Mouse (Mus musculus) c-Kit-positive CD71-positive TER-119-negative erythroid progenitor cells, embryonic 14.5 days (primary cell): ENCODE measurements at regions not wholly inside any gene's neighbourhood (a gene's known extent, or its start where the extent isn't known, plus 50 kb on each side); places are given as distances from the start of the nearest gene placed in this dataset.

Source experiments
- DNase-seq: peaks from one replicate; pipeline ENCODE4 v3.0.0-alpha.2; 2013; ENCODE audit warnings: low read depth

GRCm38 (mm10) chr10:122515698-122516097 lies 67.4 kb downstream of the Avpr1a start:
- DNase-seq = no peak

GRCm38 (mm10) chr10:122519274-122519790 lies 71.0 kb downstream of the Avpr1a start:
- no peak for DNase-seq

GRCm38 (mm10) chr10:122519981-122520380 lies 71.7 kb downstream of the Avpr1a start:
- DNase-seq = no peak

- no peak for DNase-seq
These were observed 74.3 kb downstream of the Avpr1a start for GRCm38 (mm10) chr10:122522631-122523030.

GRCm38 (mm10) chr10:122525360-122525759 lies 77.1 kb downstream of the Avpr1a start:
- no peak for DNase-seq

- DNase-seq = no peak
These were observed 77.5 kb downstream of the Avpr1a start for GRCm38 (mm10) chr10:122525807-122526206.

GRCm38 (mm10) chr10:122528222-122528621 lies 79.9 kb downstream of the Avpr1a start:
- DNase-seq = no peak

- peak; percentile 28 for DNase-seq
These were observed 80.8 kb downstream of the Avpr1a start for GRCm38 (mm10) chr10:122528973-122529703.

- no peak for DNase-seq
These were observed 86.4 kb downstream of the Avpr1a start for GRCm38 (mm10) chr10:122534714-122535113.

- DNase-seq = no peak
These were observed 86.8 kb downstream of the Avpr1a start for GRCm38 (mm10) chr10:122535137-122535536.

GRCm38 (mm10) chr10:122539655-122540054 lies 91.4 kb downstream of the Avpr1a start:
- DNase-seq = no peak

- DNase-seq = no peak
These were observed 94.3 kb downstream of the Avpr1a start for GRCm38 (mm10) chr10:122542573-122542972.

GRCm38 (mm10) chr10:122544096-122544720 lies 95.9 kb downstream of the Avpr1a start:
- peak; percentile 36 for DNase-seq

GRCm38 (mm10) chr10:122545029-122545428 lies 96.7 kb downstream of the Avpr1a start:
- DNase-seq = no peak

GRCm38 (mm10) chr10:122551586-122551985 lies 103.3 kb downstream of the Avpr1a start:
- DNase-seq = no peak

- peak; percentile 10 for DNase-seq
These were observed 105.0 kb downstream of the Avpr1a start for GRCm38 (mm10) chr10:122553124-122553822.

GRCm38 (mm10) chr10:122553851-122554250 lies 105.6 kb downstream of the Avpr1a start:
- DNase-seq = no peak

- DNase-seq = no peak
These were observed 110.4 kb downstream of the Avpr1a start for GRCm38 (mm10) chr10:122558660-122559059.

GRCm38 (mm10) chr10:122560001-122560695 lies 111.8 kb downstream of the Avpr1a start:
- DNase-seq = no peak

- DNase-seq = no peak
These were observed 113.6 kb downstream of the Avpr1a start for GRCm38 (mm10) chr10:122561924-122562323.

GRCm38 (mm10) chr10:122562542-122562941 lies 114.2 kb downstream of the Avpr1a start:
- no peak for DNase-seq

GRCm38 (mm10) chr10:122563973-122564372 lies 114.6 kb upstream of the Ppm1h start:
- no peak for DNase-seq
